Mouse (Mus musculus): ENCODE results near the gene Coro1c. TPM values are rescaled to one million over a fixed set of nuclear protein-coding genes. Genes with fewer than 3 reads are reported as not detected.

Gene Coro1c
- total and polyA plus RNA-seq, 2 experiments from 2014 or later: 149 to 151 TPM

- Histone ChIP-seq H3K27ac (no peak overlapping the region), H3K9ac (replicated peaks; ENCODE audit: low read length) (no peak overlapping the region), H3K9me3 (ENCODE audit: low read length) (no peaks in the 10 kb centered on the region), H3K27me3 (ENCODE audit: insufficient read depth, low read length) (no peaks in the 10 kb centered on the region), H3K4me1 (ENCODE audit: insufficient read depth, low read length) (no peaks in the 10 kb centered on the region), H3K36me3 (ENCODE audit: insufficient read depth, low read length) (peaks cover 2% of the 10 kb centered on the region; the same call in 1 of the 2 replicates), H3K4me3 (ENCODE audit: low read length) (no peak overlapping the region), H3K4me2 (ENCODE audit: low read depth, low read length) (no peak overlapping the region)
- TF ChIP-seq CTCF (IDR thresholded peaks at IDR 0.05; ENCODE audit: low read depth): no peak
- WGBS: 83% methylated on average over 10 of the region's 10 CpGs
- ATAC-seq (no peak), DNase-seq (ENCODE audit: low spot score) (no peak)
Observed at GRCm38 (mm10) chr5:113836961-113837360, 71.6 kb downstream of the Coro1c start.

GRCm38 (mm10) chr5:113833316-113833947 is 75.1 kb downstream of the Coro1c start:
- no peaks in the 10 kb centered on the region for H3K4me1 ChIP-seq (ENCODE audit: insufficient read depth, low read length)
- no peak overlapping the region for H3K4me2 ChIP-seq (ENCODE audit: low read depth, low read length)
- 72% methylated on average over 16 of the region's 16 CpGs for WGBS
- no peak overlapping the region for H3K27ac ChIP-seq
- no peaks in the 10 kb centered on the region for H3K9me3 ChIP-seq (ENCODE audit: low read length)
- no peak for DNase-seq (ENCODE audit: low spot score)
- H3K27me3 ChIP-seq (ENCODE audit: insufficient read depth, low read length): no peaks in the 10 kb centered on the region
- no peaks in the 10 kb centered on the region for H3K36me3 ChIP-seq (ENCODE audit: insufficient read depth, low read length)
- TF ChIP-seq CTCF (IDR thresholded peaks at IDR 0.05; ENCODE audit: low read depth): no peak
- ATAC-seq: no peak
- H3K4me3 ChIP-seq (ENCODE audit: low read length): no peak overlapping the region
- H3K9ac ChIP-seq (replicated peaks; ENCODE audit: low read length): no peak overlapping the region

GRCm38 (mm10) chr5:113832490-113832901 is 76.1 kb downstream of the Coro1c start, which contains the start of gene Selplg:
Selplg (minus strand) TSS chr5:113832644.
- no peaks in the 10 kb centered on the region for H3K9me3 ChIP-seq (ENCODE audit: low read length)
- H3K4me1 ChIP-seq (ENCODE audit: insufficient read depth, low read length): no peaks in the 10 kb centered on the region
- no peak within 1 kb of the TSS for H3K4me3 ChIP-seq (ENCODE audit: low read length)
- DNase-seq (ENCODE audit: low spot score) (no peak), ATAC-seq (no peak)
- no peak within 1 kb of the TSS for H3K4me2 ChIP-seq (ENCODE audit: low read depth, low read length)
- H3K27me3 ChIP-seq (ENCODE audit: insufficient read depth, low read length): no peaks in the 10 kb centered on the region
- no peak within 1 kb of the TSS for H3K9ac ChIP-seq (replicated peaks; ENCODE audit: low read length)
- H3K27ac ChIP-seq: no peak within 1 kb of the TSS
- TF ChIP-seq CTCF (IDR thresholded peaks at IDR 0.05; ENCODE audit: low read depth): no peak
- 37% methylated on average over 8 of the region's 8 CpGs for WGBS
- H3K36me3 ChIP-seq (ENCODE audit: insufficient read depth, low read length): no peaks in the 10 kb centered on the region

- TF ChIP-seq CTCF (IDR thresholded peaks at IDR 0.05; ENCODE audit: low read depth): no peak
- WGBS: 81% methylated on average over 3 of the region's 3 CpGs
- ATAC-seq: no peak
Observed at GRCm38 (mm10) chr5:113831741-113832140, 76.8 kb downstream of the Coro1c start.

GRCm38 (mm10) chr5:113830796-113831195 is 77.8 kb downstream of the Coro1c start:
- WGBS: 89% methylated on average over 5 of the region's 5 CpGs
- no peak overlapping the region for H3K9ac ChIP-seq (replicated peaks; ENCODE audit: low read length)
- no peaks in the 10 kb centered on the region for H3K27me3 ChIP-seq (ENCODE audit: insufficient read depth, low read length)
- H3K36me3 ChIP-seq (ENCODE audit: insufficient read depth, low read length): no peaks in the 10 kb centered on the region
- no peak for TF ChIP-seq CTCF (IDR thresholded peaks at IDR 0.05; ENCODE audit: low read depth)
- no peaks in the 10 kb centered on the region for H3K9me3 ChIP-seq (ENCODE audit: low read length)
- no peaks in the 10 kb centered on the region for H3K4me1 ChIP-seq (ENCODE audit: insufficient read depth, low read length)
- DNase-seq (ENCODE audit: low spot score) (no peak), ATAC-seq (no peak)
- no peak overlapping the region for H3K27ac ChIP-seq
- no peak overlapping the region for H3K4me3 ChIP-seq (ENCODE audit: low read length)
- no peak overlapping the region for H3K4me2 ChIP-seq (ENCODE audit: low read depth, low read length)

More at GRCm38 (mm10) chr5:113831741-113832140, 76.8 kb downstream of the Coro1c start:
- H3K27ac ChIP-seq: no peak overlapping the region
- no peaks in the 10 kb centered on the region for H3K27me3 ChIP-seq (ENCODE audit: insufficient read depth, low read length)
- H3K9ac ChIP-seq (replicated peaks; ENCODE audit: low read length): no peak overlapping the region
- H3K4me3 ChIP-seq (ENCODE audit: low read length): no peak overlapping the region
- no peak for DNase-seq (ENCODE audit: low spot score)
- H3K9me3 ChIP-seq (ENCODE audit: low read length): no peaks in the 10 kb centered on the region
- H3K36me3 ChIP-seq (ENCODE audit: insufficient read depth, low read length): no peaks in the 10 kb centered on the region
- no peak overlapping the region for H3K4me2 ChIP-seq (ENCODE audit: low read depth, low read length)
- no peaks in the 10 kb centered on the region for H3K4me1 ChIP-seq (ENCODE audit: insufficient read depth, low read length)

- no peak overlapping the region for H3K4me3 ChIP-seq (ENCODE audit: low read length)
- DNase-seq (ENCODE audit: low spot score): no peak
- no peak overlapping the region for H3K27ac ChIP-seq
- no peaks in the 10 kb centered on the region for H3K9me3 ChIP-seq (ENCODE audit: low read length)
- H3K27me3 ChIP-seq (ENCODE audit: insufficient read depth, low read length): no peaks in the 10 kb centered on the region
- 67% methylated on average over 10 of the region's 10 CpGs for WGBS
- no peak overlapping the region for H3K4me2 ChIP-seq (ENCODE audit: low read depth, low read length)
- H3K4me1 ChIP-seq (ENCODE audit: insufficient read depth, low read length): no peaks in the 10 kb centered on the region
- no peak overlapping the region for H3K9ac ChIP-seq (replicated peaks; ENCODE audit: low read length)
- TF ChIP-seq CTCF (IDR thresholded peaks at IDR 0.05; ENCODE audit: low read depth): no peak
- H3K36me3 ChIP-seq (ENCODE audit: insufficient read depth, low read length): no peaks in the 10 kb centered on the region
- ATAC-seq: no peak
Observed at GRCm38 (mm10) chr5:113830292-113830643, 78.3 kb downstream of the Coro1c start.

- H3K36me3 ChIP-seq (ENCODE audit: insufficient read depth, low read length): no peaks in the 10 kb centered on the region
- no peak for DNase-seq (ENCODE audit: low spot score)
- WGBS: 78% methylated on average over 7 of the region's 7 CpGs
- no peak for TF ChIP-seq CTCF (IDR thresholded peaks at IDR 0.05; ENCODE audit: low read depth)
- no peaks in the 10 kb centered on the region for H3K27me3 ChIP-seq (ENCODE audit: insufficient read depth, low read length)
- ATAC-seq: no peak
- no peaks in the 10 kb centered on the region for H3K9me3 ChIP-seq (ENCODE audit: low read length)
- no peaks in the 10 kb centered on the region for H3K4me1 ChIP-seq (ENCODE audit: insufficient read depth, low read length)
- no peak overlapping the region for H3K4me3 ChIP-seq (ENCODE audit: low read length)
- no peak overlapping the region for H3K27ac ChIP-seq
- H3K9ac ChIP-seq (replicated peaks; ENCODE audit: low read length): no peak overlapping the region
- H3K4me2 ChIP-seq (ENCODE audit: low read depth, low read length): no peak overlapping the region
Observed at GRCm38 (mm10) chr5:113829566-113830291, 78.8 kb downstream of the Coro1c start.

Measured in hindbrain, postnatal 0 days (tissue).